Mouse (Mus musculus): ENCODE results near the gene Ncan. TPM values are rescaled to one million over a fixed set of nuclear protein-coding genes. Genes with fewer than 3 reads are reported as not detected.

Gene Ncan
- not detected in 3 replicates for total RNA-seq (2017)

DNA sequence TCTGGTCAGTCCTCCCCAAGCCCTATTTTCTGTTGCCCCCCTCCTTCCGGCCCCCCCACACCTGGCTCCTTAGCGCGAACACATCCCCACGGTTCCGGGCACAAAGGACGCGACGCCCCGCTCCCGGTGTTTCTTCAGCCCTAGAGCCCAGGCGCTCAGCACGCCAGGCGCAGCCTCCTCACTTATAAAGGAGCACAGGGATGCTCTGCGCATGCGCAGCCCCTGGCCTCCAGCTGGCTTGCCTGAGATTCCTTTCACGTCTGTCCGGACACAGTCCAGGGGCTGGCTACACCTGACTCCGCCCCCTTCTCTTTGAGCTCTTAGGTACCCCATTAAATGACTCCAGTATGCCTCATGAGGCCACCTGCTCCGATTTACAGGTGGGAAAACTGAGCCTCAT lies at the start of gene Ncan:
Gene Ncan, minus strand, starts transcription at position 207 of the 400 bp plus-strand sequence.
- no peak for ATAC-seq (replicated peaks; ENCODE audit: insufficient number of reproducible peaks, low FRiP score, low TSS enrichment, poor library complexity, severe bottlenecking)

DNA sequence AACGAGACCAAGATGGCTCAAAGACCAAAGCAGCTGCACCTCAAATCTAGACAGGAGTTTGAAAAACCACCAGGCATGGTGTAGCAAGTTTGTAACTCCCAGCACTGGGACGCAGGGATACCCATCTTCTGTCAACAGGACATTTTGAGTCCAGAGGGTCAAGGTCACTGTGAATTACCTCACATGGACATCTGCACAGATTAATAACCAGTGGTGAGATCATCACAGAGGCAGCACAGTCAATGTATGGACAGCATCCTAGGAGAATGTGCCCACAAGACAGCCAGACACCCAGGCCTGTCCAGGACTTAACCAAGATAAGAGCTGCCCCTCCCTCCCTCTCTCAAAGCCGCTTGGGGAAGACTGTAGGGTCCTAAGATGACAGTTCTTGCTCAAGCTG lies 49.4 kb upstream of the Ncan start:
- no peak for ATAC-seq (replicated peaks; ENCODE audit: insufficient number of reproducible peaks, low FRiP score, low TSS enrichment, poor library complexity, severe bottlenecking)

DNA sequence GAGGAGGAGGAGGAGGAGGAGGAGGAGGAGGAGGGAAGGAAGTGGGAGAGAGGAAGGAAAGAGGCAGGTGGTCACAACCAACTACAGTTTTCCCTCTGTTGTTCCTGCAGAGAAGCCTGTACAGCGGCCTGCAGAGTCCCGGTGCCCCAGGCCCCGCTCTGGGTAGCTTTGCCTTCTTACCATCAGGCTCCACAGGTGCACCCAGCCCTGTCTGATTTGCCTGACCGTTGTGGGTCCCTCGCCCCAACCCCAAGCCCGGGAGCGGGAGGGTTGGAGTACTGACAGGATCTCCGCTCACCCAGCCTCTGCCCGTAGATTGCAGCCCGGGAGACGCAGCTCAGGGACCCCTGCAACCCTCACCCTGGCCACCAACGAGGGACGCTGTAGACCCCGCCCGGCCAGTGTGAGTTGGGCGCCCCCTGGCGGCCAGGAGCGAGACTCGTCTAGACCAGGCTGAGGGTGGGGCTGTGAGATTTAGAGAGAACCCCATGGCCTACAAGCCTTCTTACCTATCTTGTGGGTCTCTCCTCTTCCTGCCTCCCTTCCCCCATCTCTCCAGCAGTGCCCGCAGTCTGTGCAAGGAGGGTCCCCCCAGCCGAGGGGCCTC lies 45.9 kb upstream of the Ncan start:
- ATAC-seq (replicated peaks; ENCODE audit: insufficient number of reproducible peaks, low FRiP score, low TSS enrichment, poor library complexity, severe bottlenecking), result peak; percentile 65

DNA sequence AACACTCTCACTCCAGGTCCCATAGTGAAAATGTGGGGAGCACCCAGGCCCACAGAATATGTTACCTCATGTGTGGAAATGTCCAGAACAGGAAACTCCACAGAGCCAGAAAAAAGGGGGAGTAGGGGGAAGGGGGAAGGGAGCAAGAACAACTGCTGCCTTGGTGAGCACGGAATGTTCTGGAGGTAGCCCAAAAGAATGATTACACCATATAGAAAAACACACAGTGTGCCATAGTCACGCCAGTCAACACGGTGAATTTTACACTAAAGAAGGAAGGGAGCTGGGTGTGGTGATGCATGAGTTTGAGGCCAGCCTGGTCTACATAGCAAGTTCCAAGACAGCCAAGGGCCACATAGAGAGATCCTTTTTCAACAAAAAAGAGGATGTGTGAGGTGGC lies 42.6 kb upstream of the Ncan start:
- ATAC-seq (replicated peaks; ENCODE audit: insufficient number of reproducible peaks, low FRiP score, low TSS enrichment, poor library complexity, severe bottlenecking), result no peak

DNA sequence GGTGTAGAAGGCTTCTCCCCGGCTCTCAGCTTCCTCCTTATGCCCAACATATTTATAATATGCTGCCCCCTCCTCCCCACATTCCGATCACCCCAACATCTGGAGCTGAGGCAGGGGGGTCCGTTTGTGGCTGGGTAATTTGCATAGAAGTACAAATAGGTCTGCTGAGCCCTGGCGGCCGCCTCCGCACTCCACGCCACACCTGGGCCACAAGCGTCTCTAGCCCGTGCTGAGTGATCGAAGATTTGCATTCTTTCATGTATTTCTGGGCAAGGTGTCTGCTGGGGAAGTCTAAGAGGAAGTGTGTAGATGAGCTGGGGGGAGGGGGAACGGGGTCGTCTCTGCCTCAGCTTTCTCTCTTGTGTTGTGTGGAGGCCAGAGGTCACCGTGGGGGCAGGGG lies 39.3 kb upstream of the Ncan start:
- no peak for ATAC-seq (replicated peaks; ENCODE audit: insufficient number of reproducible peaks, low FRiP score, low TSS enrichment, poor library complexity, severe bottlenecking)

DNA sequence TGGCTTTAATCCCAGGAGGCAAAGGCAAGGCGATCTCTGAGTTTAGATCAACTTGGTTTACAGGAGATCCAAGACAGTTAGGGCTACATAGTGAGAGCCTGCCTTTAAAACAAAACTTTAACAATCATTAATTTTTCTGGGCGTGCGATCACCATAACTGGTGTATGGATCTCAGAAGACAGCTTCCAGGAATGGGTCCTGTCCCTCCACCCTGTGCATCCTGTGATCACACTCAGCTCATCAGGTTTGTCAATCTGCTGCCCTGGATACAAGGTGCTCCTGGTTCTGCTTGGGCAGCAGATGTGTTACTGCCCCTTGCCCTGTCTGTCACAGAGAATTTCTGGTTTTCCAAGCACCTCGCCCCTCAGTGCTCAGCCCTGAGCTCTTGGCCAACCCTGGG lies 38.5 kb upstream of the Ncan start:
- ATAC-seq (replicated peaks; ENCODE audit: insufficient number of reproducible peaks, low FRiP score, low TSS enrichment, poor library complexity, severe bottlenecking), result no peak

DNA sequence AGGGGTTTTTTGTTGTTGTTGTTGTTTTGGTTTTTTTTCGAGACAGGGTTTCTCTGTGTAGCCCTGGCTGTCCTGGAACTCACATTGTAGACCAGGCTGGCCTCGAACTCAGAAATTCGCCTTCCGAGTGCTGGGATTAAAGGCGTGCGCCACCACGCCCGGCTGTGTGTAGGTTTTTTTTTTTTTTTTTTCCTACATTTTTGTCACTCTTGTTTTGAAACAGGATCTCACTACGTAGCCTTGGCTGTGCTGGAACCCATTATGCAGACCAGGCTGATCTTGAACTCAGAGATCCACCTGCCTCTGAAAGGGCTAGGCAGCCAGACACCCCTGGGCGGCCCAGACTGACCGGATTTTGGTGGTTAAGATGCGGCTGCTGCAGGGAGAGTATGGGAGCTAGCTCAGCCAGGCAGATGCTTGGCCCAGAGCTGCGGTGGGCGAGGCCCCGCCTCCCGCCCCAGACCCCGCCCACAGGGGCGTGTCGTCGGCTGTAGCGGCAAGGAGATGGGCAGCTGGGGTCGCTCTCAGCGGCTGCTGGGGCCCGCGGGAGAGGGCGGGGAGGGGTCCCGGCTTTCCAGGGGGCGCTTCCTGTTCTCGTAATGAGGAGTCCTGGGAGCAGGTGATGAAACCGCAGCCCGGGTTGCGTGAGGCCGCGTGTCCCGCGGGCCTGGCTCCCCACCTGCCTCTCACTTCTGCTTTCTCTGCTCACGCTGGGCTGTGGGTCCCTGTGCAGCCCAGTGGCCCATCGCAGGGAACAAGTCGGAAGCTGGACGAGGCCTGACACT lies 37.6 kb upstream of the Ncan start:
- peak; percentile 63; the same call in 1 of the 2 replicates for ATAC-seq (replicated peaks; ENCODE audit: insufficient number of reproducible peaks, low FRiP score, low TSS enrichment, poor library complexity, severe bottlenecking)

DNA sequence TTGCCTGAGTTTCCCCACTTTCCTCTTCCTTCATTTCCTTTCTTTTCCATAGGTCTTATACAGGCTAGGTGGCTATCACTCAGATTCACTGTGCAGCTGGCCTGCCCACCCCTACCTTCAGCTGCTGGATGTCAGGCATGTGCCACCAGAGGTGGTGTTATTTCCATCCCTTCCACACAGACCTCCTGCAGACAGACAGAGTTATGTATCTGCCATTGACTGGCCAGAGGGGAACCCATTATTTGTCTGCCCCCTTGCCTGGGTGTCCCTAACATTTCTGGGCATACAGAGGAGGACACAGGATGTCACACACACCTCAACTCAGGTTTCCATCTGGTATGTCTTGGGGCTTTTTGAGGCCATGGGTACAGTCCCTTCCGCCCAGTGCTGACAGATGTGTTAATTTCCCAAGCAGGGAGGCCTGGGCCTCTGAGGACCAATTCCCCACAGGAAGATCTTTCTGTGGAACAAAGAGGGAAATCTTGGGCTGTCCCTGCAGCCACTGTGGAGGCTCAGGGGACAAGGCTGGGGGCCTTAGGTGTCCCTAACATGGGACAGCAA lies 36.6 kb upstream of the Ncan start:
- no peak for ATAC-seq (replicated peaks; ENCODE audit: insufficient number of reproducible peaks, low FRiP score, low TSS enrichment, poor library complexity, severe bottlenecking)

DNA sequence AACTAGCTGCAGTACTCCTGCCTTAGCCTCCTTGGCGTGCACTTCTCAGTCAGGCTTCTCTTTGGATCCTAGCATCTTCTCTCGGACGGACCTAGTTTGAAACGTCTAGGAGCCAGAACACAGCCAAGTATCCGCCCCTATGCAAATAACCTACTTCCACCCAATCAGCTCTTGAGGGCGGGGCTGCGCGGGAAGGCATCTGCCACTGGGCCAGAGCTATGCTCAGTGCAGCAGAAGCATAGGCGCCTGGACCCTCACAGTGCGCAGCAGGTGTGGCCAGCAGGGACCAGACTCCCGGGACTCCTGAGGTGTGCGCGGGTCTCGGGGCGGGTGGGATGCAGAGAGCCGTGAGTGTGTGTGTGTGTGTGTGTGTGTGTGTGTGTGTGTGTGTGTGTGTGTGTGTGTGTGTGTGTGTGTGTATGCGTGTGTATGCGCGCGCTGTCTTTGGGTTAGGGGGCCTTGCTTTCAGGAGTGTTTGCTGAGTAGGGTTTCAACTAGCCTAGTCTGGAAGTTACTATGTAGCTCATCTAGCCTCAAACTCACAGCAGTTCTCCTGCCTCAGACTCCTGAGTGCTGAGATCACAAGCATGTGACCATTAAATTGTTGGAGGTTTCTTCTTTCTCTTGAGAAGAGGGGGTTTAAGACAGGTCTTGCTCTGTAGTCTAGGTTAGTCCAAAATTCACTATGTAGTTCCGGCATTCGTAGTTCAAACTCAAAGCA lies 32.0 kb upstream of the Ncan start:
- ATAC-seq (replicated peaks; ENCODE audit: insufficient number of reproducible peaks, low FRiP score, low TSS enrichment, poor library complexity, severe bottlenecking), result peak; percentile 81; the same call in 1 of the 2 replicates

DNA sequence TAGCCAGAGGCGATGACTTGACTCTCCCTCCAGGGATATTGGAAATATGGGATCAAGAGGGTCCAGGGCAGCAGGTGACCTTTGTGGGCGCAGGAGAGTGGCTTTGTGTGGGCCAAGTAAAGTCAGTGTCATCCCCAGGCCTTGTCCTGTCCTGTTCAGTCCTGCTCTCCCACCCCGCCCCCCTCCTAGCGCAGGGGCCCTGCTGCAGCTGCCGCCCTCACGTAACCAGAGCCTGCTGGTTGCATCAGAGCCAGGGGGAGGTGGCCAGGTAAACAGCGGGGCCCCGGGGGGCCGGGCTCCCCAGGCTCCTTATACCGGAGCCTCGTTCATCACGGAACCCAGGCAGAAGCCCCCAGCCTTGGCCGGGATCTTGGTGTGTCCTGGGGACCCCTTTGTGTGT lies 29.5 kb upstream of the Ncan start:
- ATAC-seq (replicated peaks; ENCODE audit: insufficient number of reproducible peaks, low FRiP score, low TSS enrichment, poor library complexity, severe bottlenecking), result no peak

DNA sequence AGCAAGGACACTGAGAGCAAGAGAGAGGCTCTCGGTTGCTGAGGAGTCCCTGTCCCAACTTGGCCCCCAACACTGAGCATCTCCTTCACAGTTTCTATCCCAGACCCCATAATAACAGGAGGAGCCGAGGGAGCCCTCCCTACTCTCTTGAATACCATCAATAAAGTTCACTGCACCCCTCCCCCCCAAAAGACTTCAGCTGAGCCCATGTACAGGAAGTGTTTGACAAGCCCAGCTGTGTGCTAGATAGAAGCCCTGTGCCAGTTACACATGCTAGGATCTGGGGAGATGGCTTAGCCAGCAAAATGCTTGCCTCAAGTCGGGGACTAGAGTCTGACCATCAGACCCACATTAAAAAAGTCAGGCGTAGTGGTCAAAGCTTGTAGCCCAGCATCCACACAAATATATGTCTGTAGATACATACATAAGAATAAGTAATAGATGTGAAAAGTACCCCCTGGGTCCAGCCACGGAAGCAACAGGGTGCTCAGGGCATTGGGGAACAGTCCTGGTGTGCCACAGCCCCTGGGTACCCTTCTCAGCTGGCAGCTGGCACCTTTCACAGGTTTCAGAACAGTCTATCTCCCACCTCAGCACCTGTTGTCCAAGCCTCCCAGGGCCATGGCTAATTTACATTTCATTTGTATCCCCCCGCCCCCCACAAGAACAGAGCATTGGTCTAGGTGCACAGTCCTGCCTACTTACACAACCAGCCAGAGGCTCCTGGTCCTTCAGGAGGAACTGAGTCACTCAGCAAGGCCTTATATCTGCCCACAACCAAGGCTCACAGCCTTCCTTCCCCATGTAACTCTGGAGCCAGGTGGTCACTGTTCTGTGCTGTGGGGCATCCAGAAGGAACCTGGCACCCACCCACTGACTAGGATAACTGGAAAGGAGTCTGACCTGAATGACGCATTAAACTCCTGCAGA lies 27.3 kb upstream of the Ncan start:
- no peak for ATAC-seq (replicated peaks; ENCODE audit: insufficient number of reproducible peaks, low FRiP score, low TSS enrichment, poor library complexity, severe bottlenecking)

DNA sequence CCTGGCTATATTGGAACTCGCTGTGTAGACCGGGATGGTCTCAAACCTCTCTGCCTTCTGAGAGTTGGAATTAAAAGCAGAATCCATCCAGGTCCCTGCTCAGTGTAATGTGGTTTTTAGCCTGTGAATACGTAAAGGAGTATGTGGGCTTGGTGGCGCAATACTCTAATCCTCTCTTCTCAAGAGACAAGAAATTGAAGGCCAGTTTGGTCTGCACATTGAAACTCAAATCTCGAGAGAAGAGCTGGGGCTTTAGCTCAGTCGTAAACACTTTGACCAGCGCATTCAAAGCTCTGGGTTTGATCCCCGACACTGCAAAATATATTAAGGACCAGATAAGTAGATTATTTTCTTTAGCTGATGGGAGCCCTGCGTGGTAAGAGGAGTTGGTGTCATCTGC lies 19.3 kb upstream of the Ncan start:
- no peak for ATAC-seq (replicated peaks; ENCODE audit: insufficient number of reproducible peaks, low FRiP score, low TSS enrichment, poor library complexity, severe bottlenecking)

DNA sequence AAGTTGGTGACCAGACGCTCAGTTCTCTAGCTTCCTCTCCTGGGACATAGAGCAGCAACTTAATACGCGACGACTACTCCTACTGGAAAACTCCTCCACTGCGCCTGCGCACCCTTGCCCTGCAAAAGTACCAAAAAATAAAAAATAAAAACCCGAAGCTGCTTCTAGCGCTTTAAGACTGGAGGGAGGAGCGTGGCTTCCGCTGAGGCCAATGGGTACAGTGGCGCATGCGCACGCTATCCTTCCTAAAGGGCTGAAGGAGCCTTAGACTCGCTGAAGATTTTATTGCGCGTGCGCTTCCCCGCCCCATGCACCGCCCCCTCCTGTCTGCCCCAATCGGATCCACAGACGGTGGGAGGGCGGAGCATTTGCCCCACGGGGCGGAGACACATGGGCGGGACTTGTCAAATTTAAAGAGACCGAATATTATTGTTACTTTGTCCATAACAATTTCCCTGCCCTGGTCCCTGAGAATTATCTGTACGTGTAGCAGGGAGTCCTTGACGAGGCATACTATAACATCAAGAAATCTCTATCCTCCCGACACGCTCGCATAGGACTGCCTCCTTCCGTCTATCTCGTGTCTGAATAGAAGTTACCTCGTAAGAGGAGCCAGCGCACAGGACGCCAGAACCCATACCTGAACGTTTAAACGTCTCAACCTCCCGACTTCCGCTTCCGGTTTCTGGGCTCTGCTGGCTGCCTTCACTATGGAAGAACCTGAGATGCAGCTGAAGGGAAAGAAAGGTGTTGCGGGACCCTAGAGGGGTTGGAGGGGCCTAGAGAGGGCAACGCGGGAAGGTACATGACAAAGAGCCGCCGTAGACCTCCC lies 18.6 kb upstream of the Ncan start, which contains the start of the genes Rfxank, Borcs8 and Mef2b:
Gene Rfxank, minus strand, starts transcription at position 129 of the 832 bp plus-strand sequence.
Gene Borcs8, plus strand, starts transcription at position 474 of the 832 bp plus-strand sequence.
Gene Mef2b, plus strand, starts transcription at position 686 of the 832 bp plus-strand sequence.
- ATAC-seq (replicated peaks; ENCODE audit: insufficient number of reproducible peaks, low FRiP score, low TSS enrichment, poor library complexity, severe bottlenecking), result peak; percentile 95

DNA sequence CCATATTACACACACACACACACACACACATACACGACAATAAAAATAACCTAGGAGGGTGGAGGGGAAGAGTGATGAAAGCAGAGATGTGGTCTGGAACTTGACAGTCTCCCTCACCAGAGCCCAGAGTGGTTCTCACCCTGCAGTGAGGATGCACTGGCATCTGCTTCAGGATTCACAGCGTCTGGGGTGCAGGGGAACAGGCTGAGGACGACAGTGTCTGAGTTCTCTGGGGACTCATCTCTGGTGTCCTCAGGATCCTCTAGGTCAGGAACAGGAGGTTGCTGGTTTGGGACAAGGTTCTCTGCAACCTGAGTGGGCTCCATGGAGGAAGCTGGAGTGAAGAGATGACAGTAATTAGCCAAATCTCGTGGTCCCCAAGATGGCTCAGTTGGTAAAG lies 17.2 kb upstream of the Ncan start:
- ATAC-seq (replicated peaks; ENCODE audit: insufficient number of reproducible peaks, low FRiP score, low TSS enrichment, poor library complexity, severe bottlenecking), result no peak

DNA sequence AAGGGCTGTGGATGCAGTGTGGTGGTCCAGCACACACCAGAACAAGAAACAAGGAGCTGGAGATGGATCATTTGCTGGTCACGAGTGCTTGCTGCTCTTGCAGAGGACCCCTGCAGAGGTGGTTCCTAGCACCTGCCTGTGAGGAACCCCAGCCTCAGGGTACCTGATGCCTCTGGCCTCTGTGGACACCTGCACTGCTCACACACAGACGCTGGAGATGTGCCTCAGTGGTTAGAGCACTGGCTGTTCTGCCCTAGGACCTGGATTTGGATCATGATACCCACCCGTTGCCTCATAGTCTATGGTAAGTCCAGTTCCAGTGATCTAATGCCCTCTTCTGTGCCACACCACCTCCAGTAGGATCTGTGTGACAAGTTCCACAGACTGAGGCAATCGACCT lies 15.9 kb upstream of the Ncan start:
- no peak for ATAC-seq (replicated peaks; ENCODE audit: insufficient number of reproducible peaks, low FRiP score, low TSS enrichment, poor library complexity, severe bottlenecking)

DNA sequence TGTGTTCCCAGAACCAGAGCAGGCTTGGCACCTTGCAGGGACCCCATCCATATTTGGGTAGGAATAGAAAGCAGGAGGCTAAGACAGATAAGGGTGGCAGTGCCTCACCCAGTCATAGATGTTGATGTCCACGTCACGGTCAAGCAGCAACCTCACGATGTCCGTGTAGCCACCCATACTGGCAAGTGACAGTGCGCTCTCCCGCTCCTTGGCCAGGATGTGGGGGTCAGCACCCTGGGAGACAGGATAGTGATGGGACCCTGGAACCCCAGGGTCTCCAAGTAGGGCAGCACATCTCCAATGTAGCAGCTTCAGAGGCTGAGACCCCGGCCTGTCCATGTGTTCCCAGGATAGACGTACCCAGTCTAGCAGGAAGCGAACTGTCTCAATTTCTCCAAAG lies 14.3 kb upstream of the Ncan start:
- ATAC-seq (replicated peaks; ENCODE audit: insufficient number of reproducible peaks, low FRiP score, low TSS enrichment, poor library complexity, severe bottlenecking), result no peak

DNA sequence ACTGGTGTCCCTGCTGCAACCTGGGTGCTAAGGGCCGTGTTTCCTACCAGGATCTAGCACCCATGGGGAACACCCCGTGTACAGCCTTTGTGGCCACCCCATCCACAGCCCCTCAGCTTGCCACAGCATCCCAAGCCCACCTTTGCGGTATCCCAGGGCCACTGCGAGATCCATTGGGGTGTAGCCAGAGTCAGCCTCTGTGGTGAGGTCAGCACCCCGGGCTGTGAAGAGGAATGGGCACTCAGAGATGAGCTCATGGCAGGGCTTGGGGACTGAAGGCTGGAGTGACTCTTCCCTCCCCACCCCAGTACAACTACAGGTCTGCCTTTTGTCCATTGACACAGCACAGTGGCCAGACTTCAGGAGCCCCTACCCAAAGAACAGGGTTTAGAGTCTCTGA lies 13.4 kb upstream of the Ncan start:
- no peak for ATAC-seq (replicated peaks; ENCODE audit: insufficient number of reproducible peaks, low FRiP score, low TSS enrichment, poor library complexity, severe bottlenecking)
